Mouse (Mus musculus) stomach, postnatal 0 days (tissue): ENCODE data around the gene Scn8a. TPM values are rescaled to one million over a fixed set of nuclear protein-coding genes. Genes with fewer than 3 reads are reported as not detected.

Experiments used
- ATAC-seq: fragments of 200-750 bp; cut with Nextera tagmentation; 2 replicates; pipeline ENCODE4 v1.8.0; 2017; ENCODE audit not compliant: low FRiP score, low TSS enrichment
- DNase-seq: peaks from one replicate; pipeline ENCODE4 v3.0.0-alpha.2; 2016; ENCODE audit warnings: low spot score
- H3K27ac ChIP-seq: fragments of 300-500 bp; sonication (generic); replicated peaks from 2 replicates; pipeline ENCODE4 v1.5.1; 2014; ENCODE audit warnings: mild to moderate bottlenecking, control low read depth
- H3K27me3 ChIP-seq: fragments of 300-500 bp; sonication (generic); 2 replicates; pipeline ENCODE4 v1.6.1; 2014; ENCODE audit warnings: low read length; ENCODE audit not compliant: control insufficient read depth, insufficient read depth
- H3K36me3 ChIP-seq: fragments of 300-500 bp; sonication (generic); 2 replicates; pipeline ENCODE4 v1.6.1; 2014; ENCODE audit warnings: low read length, mixed read lengths; ENCODE audit not compliant: control insufficient read depth, insufficient read depth
- H3K4me1 ChIP-seq: fragments of 300-500 bp; sonication (generic); replicated peaks from 2 replicates; pipeline ENCODE4 v1.6.1; 2014; ENCODE audit warnings: antibody characterized with exemption; ENCODE audit not compliant: control insufficient read depth, insufficient read depth
- H3K4me2 ChIP-seq: fragments of 300-500 bp; sonication (generic); replicated peaks from 2 replicates; pipeline ENCODE4 v1.6.1; 2014; ENCODE audit warnings: low read depth, mild to moderate bottlenecking, control low read depth, moderate library complexity
- H3K4me3 ChIP-seq: fragments of 300-500 bp; sonication (generic); 2 replicates; pipeline ENCODE4 v1.5.1; 2014; ENCODE audit warnings: low read depth, low read length, control low read depth
- H3K9ac ChIP-seq: fragments of 300-500 bp; sonication (generic); 2 replicates; pipeline ENCODE4 v1.6.1; 2014; ENCODE audit warnings: mild to moderate bottlenecking, low read length, control low read depth, mixed read lengths
- H3K9me3 ChIP-seq: fragments of 300-500 bp; sonication (generic); 2 replicates; pipeline ENCODE4 v1.6.1; 2016; ENCODE audit warnings: low read length; ENCODE audit not compliant: control insufficient read depth
- CTCF ChIP-seq: IDR thresholded peaks from 2 replicates; pipeline ENCODE4 v1.5.1; 2016; ENCODE audit warnings: antibody characterized with exemption, low read depth, mild to moderate bottlenecking, moderate library complexity
- EP300 ChIP-seq: optimal IDR thresholded peaks from 2 replicates; pipeline ENCODE3; 2016; ENCODE audit warnings: antibody characterized with exemption
- WGBS: fragments of 180-500 bp; shearing (Covaris S2); extraction: QIAGEN DNeasy Blood & Tissue Kit; methylation state at CpG from one replicate; pipeline ENCODE4 v1.1.7; 2014; 5-methylcytosine and 5-hydroxymethylcytosine counted together
- polyA plus RNA-seq: library from polyadenylated mRNA; unstranded; fragments of >200 nt; fragmentation: Nextera tagmentation; extraction: Ambion mirVana; gene quantifications from 2 replicates; pipeline ENCODE4 v1.2.1, GENCODE M21; 2015

The Scn8a gene
- polyA plus RNA-seq, 1 experiment from 2014 or later, result 0.61 TPM

GRCm38 (mm10) chr15:101069641-101070190 lies 200.1 kb downstream of the Scn8a start:
- DNase-seq, result no peak
- Histone ChIP-seq H3K9ac (0 out of 2 replicates have a peak overlapping the region, but pooled peaks have one; percentile 23), H3K27ac (peak overlapping the region; percentile 79)

GRCm38 (mm10) chr15:101070762-101071161 lies 201.1 kb downstream of the Scn8a start:
- H3K9ac ChIP-seq, result peak overlapping the region; percentile 23
- TF ChIP-seq EP300 (peak; percentile 76), CTCF (no peak)
- H3K9me3 ChIP-seq, result no peaks in the 10 kb centered on the region
- H3K4me1 ChIP-seq, result peaks cover 10% of the 10 kb centered on the region; the same call in 1 of the 2 replicates
- H3K27ac ChIP-seq, result peak overlapping the region; percentile 79
- H3K4me3 ChIP-seq, result no peak overlapping the region
- WGBS, result 30% methylated on average over 5 of the region's 5 CpGs
- peak overlapping the region; percentile 14; the same call in 1 of the 2 replicates for H3K4me2 ChIP-seq
- H3K27me3 ChIP-seq, result no peaks in the 10 kb centered on the region
- ATAC-seq, result peak; percentile 79
- peak; percentile 76 for DNase-seq
- H3K36me3 ChIP-seq, result no peaks in the 10 kb centered on the region

More at GRCm38 (mm10) chr15:101069641-101070190, 200.1 kb downstream of the Scn8a start:
- 63% methylated on average over 9 of the region's 9 CpGs for WGBS
- Histone ChIP-seq H3K27me3 (no peaks in the 10 kb centered on the region), H3K4me3 (no peak overlapping the region), H3K4me1 (peaks cover 10% of the 10 kb centered on the region; the same call in 1 of the 2 replicates), H3K4me2 (no peak overlapping the region), H3K36me3 (no peaks in the 10 kb centered on the region), H3K9me3 (no peaks in the 10 kb centered on the region)
- ATAC-seq, result no peak
- TF ChIP-seq CTCF (no peak), EP300 (no peak)

GRCm38 (mm10) chr15:101072736-101073135 lies 203.1 kb downstream of the Scn8a start:
- no peaks in the 10 kb centered on the region for H3K36me3 ChIP-seq
- DNase-seq, result no peak
- WGBS, result 51% methylated on average over 2 of the region's 2 CpGs
- H3K4me1 ChIP-seq, result peaks cover 10% of the 10 kb centered on the region; the same call in 1 of the 2 replicates
- H3K9me3 ChIP-seq, result no peaks in the 10 kb centered on the region
- no peaks in the 10 kb centered on the region for H3K27me3 ChIP-seq
- H3K27ac ChIP-seq, result peak overlapping the region; percentile 36; the same call in 1 of the 2 replicates
- TF ChIP-seq CTCF (no peak), EP300 (no peak)
- no peak overlapping the region for H3K4me2 ChIP-seq
- H3K4me3 ChIP-seq, result no peak overlapping the region
- no peak overlapping the region for H3K9ac ChIP-seq
- no peak for ATAC-seq

- TF ChIP-seq CTCF (no peak), EP300 (no peak)
- H3K27ac ChIP-seq, result peak overlapping the region; percentile 8; the same call in 1 of the 2 replicates
- no peak for DNase-seq
- H3K9me3 ChIP-seq, result no peaks in the 10 kb centered on the region
- H3K4me2 ChIP-seq, result no peak overlapping the region
- no peaks in the 10 kb centered on the region for H3K36me3 ChIP-seq
- no peak for ATAC-seq
- peaks cover 10% of the 10 kb centered on the region; the same call in 1 of the 2 replicates for H3K4me1 ChIP-seq
- no peak overlapping the region for H3K9ac ChIP-seq
- H3K4me3 ChIP-seq, result no peak overlapping the region
- 85% methylated on average over 5 of the region's 5 CpGs for WGBS
- H3K27me3 ChIP-seq, result no peaks in the 10 kb centered on the region
Observed at GRCm38 (mm10) chr15:101074067-101074466, 204.4 kb downstream of the Scn8a start.

- H3K4me2 ChIP-seq, result no peak overlapping the region
- 68% methylated on average over 4 of the region's 4 CpGs for WGBS
Observed at GRCm38 (mm10) chr15:101075150-101075549, 205.5 kb downstream of the Scn8a start.

GRCm38 (mm10) chr15:101075656-101076055 lies 206.0 kb downstream of the Scn8a start:
- ATAC-seq (no peak), DNase-seq (no peak)
- peaks cover 2% of the 10 kb centered on the region; the same call in 1 of the 2 replicates for H3K4me1 ChIP-seq
- no peak for TF ChIP-seq CTCF
- no peak for TF ChIP-seq EP300
- H3K9me3 ChIP-seq, result no peaks in the 10 kb centered on the region
- no peak overlapping the region for H3K27ac ChIP-seq
- WGBS, result 74% methylated on average over 5 of the region's 5 CpGs
- H3K36me3 ChIP-seq, result no peaks in the 10 kb centered on the region
- no peak overlapping the region for H3K4me3 ChIP-seq
- no peak overlapping the region for H3K9ac ChIP-seq
- no peaks in the 10 kb centered on the region for H3K27me3 ChIP-seq
- H3K4me2 ChIP-seq, result no peak overlapping the region

More at GRCm38 (mm10) chr15:101075150-101075549, 205.5 kb downstream of the Scn8a start:
- no peak for DNase-seq
- no peaks in the 10 kb centered on the region for H3K9me3 ChIP-seq
- H3K27me3 ChIP-seq, result no peaks in the 10 kb centered on the region
- no peaks in the 10 kb centered on the region for H3K36me3 ChIP-seq
- TF ChIP-seq EP300 (no peak), CTCF (0 out of 2 replicates have a peak, but pooled peaks have one; percentile 18)
- peaks cover 4% of the 10 kb centered on the region; the same call in 1 of the 2 replicates for H3K4me1 ChIP-seq
- H3K27ac ChIP-seq, result 0 out of 2 replicates have a peak overlapping the region, but pooled peaks have one; percentile 2
- H3K9ac ChIP-seq, result no peak overlapping the region
- ATAC-seq, result no peak
- no peak overlapping the region for H3K4me3 ChIP-seq
